Mouse (Mus musculus) lung, postnatal 4 days (tissue): ENCODE data around the gene Ccdc116.
"Not testable (repeated sequence)": the region's sequence is repeated elsewhere in the genome, so short reads cannot be mapped to it uniquely, and the experiment has no call there.

ENCODE experiments used
- DNase-seq, 2 experiments: peaks; one replicate each; pipeline ENCODE4 v3.0.0; 2021

The Ccdc116 gene

DNA sequence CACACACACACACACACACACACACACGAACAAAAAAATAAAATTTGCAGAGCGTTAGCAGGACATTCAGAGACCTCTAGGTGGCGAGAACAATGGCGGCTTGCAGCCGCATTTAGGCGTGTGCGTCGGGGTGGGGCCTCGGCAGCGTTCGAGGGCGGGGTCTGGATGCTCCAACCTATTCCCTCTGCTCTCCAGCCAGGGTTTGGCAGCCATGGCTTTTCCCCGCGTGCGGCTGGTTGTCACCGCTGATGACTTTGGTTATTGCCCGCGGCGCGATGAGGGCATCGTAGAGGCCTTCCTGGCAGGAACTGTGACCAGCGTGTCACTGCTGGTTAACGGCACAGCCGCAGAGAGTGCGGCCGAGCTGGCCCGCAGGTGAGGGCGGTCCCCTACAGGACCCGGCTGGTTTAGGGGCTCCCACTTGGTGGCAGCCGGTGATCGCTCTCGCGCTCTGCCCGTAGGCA, at the start of gene Ccdc116:
Gene Ccdc116, minus strand, starts transcription at position 458 of the 464 bp plus-strand sequence.
- peak; percentile 86 to 87 for DNase-seq

DNA sequence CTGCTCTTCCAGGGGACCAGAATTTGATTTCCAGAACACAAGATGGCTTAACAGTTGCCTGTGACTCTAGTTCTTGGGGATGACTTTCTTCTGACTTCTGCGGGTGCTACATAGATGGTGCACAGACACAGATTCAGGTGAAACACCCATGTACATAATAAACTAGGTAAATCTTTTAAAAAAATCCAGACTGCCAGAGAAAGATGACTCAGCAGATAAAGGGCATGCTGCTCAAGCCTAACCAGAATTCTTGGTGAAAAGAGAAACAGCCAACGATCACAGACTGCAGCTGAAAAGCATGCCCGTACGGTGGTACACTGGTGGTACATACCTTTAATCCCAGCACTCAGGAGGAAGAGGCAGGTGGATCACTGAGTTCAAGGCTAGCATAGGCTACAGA, 46.8 kb upstream of the Ccdc116 start:
- DNase-seq, result no peak

DNA sequence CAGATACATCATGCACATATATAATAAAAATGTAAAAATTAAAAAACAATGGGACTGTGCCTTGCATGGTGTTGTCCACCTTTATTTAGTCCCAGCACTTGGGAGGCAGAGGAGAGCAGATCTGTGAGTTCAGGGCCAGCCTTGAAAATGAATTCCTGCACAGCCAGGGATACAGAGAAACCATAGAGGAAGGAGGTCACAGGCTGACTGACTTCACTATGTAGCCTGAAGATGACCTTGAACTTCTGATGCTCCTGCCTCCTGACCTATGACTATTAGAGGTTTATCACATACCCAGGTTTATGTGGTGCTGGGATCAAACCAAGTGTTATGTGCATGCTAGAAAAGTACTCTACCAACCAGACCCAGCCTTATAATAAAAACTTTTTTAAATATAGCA, 38.4 kb upstream of the Ccdc116 start:
- DNase-seq, result no peak

DNA sequence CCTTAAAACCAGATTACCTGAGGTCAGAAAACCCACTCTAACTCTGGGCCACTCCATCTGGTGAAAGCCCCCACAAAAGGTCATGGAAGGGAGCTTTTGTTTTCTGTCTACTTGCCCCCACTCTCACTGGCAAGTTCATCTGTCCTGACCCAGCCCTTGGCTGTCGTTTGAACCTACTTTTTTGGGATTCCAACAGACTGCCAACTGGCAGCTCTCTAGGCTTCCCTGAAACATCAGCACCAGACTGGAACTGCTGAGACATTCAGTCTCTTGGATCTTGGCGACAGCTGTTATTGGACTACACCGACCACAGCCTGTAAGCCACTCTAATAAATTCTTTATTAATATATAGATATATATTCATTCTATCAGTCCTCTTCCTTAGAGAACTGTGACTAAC, 36.0 kb upstream of the Ccdc116 start:
- DNase-seq, result no peak

DNA sequence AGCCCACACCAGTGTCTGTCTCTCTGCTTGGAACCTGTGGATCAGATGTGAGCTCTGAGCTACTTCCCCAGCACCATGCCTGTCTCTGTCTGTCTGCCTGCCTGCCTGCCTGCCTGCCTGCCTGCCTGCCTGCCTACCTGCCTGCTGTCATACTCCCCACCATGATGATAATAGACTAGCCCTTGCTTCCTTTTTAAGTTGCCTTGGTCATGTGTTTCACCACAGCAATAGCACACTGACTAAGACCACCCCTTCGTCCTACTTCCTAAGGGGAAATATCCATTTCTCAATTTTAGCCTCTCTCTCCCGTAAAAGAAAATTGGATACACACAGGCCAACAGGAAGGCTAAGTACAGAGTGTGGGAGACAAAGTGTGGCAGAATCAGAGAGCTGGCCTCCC, 35.1 kb upstream of the Ccdc116 start:
- no peak for DNase-seq

DNA sequence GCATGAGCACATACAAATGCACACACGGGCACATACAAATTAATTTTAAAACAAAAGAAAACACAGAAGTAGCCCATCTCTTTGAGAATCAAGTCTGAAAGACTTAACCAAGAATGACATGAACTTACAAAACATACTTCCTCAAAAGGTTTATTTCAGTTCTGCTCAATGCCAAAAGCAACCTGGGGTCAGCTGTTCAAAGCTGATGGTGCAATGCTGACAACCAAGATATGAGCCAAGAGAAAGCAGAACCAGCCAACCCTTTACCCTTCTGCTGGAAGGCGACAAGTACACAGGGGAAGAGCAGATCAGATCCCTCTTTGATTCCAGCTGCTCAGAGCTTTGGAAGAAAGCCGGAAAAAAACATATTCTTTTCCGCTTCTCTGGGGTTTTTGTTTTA, 34.4 kb upstream of the Ccdc116 start:
- DNase-seq, result peak; percentile 29 to 50

DNA sequence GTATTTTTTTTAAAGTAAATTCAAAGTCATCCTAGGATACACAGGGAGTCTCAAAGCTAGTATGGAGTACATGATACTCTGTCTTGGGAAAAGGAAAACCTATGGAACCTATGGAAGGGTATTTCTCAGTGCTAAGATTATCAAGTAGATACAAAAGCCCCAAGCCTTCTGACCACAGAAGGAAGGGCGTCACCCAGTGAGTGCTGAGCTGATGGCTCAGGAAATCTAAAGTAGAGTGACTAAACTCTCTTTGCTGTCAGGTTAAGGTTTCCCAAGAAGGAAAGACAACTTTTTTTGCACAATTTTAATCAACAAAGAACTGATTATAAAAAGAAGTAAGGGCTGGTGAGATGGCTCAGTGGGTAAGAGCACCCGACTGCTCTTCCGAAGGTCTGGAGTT, 32.7 kb upstream of the Ccdc116 start:
- no peak for DNase-seq

DNA sequence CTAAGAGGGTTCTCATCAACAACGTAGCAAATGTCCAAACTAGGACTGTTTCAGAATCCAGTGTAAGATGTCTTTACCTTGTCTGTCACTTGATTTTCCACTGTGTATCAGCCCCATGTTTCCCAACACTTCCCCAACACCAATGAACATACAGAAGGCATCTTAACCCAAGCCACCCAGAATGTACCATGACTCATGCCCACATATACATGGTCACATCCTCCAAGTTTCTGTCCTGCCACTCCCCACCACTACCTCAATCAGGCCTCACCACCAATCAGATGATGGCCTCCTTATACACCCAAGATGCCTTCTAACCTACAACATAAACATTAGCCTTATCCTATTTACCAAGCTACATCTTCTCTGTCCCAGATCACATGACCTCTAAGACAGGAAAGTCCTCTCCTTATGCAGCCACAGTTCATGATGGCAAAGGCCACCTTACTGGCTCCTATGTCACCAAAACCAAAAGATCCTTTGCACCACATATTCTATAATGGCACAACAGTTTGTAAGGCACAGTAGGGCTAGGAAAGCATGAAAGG, 30.7 kb upstream of the Ccdc116 start:
- DNase-seq, result no peak

DNA sequence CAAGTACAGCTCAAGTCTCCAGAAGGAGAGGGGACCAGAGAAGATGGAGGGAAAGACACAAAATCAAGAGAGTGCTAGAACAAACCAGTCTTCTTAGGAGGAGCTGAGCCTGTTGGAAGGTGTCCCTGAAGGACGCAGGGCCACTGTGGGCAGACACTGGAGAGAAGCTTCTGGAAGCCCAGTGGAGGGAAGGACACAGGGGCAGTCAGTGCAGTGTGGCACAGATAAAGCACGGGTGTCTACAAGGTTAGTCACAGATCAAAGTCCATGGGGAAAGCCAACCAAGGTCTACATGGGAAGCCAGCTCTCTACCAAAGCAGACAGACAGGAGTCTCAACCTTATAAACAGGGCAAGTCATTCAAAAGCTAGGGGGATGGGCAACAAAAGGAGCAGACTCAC, 28.7 kb upstream of the Ccdc116 start:
- no peak for DNase-seq

DNA sequence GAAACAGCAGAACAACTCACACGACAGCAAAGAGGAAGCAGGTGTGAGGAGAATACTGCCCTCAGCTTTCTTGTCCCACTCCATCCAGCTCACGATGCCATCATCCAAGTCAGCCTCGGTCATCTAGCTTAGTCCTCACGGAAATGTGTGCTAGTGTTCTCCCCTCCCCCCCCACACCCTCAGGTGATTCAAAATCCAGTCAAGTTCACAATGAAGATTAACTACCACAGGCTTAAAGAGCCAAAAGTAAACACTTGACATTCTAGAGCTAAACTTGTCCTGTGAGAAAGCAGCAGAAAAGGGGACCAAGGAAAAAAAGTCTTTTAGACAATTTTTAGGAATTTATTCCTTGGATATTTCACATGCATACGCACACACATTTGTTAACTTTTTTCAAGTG, 21.0 kb upstream of the Ccdc116 start:
- DNase-seq, result no peak

DNA sequence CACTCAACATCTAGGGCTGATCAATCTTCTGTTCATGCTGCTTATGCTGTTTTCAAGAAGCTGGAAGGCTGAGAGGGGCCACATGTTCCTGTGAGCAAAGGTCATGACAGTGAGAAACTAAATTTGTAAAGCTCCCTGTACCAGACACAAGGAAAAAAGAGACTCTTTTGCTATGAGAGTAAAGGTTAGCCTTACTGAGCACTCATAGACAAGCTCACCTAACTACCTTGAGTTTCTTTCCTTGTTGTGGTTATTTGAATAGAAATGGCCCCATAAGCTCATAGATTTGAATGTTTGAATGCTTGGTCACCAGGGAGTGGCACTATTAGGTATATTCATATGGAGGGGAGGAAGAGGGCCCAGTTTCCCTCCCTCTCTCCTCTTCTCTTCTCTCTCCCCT, 20.1 kb upstream of the Ccdc116 start:
- DNase-seq, result no peak

DNA sequence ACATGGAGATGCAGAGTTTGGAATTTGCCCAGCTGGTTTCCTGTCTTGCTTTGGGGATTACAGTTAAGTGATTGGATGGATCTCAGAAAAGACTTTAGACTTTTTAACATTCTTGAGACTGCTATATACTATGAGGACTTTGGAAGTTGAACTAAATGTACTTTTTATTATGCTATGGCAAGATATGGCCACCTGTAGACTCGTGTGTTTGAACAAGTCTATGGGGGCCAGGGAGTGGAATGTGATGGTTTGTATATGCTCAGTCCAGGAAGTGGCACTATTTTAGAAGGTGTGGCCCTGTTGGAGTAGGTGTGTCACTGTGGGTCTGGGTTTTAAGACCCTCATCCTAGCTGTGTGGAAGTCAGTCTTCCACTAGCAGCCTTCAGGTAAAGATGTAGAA, 18.4 kb upstream of the Ccdc116 start:
- not testable (repeated sequence) for DNase-seq

DNA sequence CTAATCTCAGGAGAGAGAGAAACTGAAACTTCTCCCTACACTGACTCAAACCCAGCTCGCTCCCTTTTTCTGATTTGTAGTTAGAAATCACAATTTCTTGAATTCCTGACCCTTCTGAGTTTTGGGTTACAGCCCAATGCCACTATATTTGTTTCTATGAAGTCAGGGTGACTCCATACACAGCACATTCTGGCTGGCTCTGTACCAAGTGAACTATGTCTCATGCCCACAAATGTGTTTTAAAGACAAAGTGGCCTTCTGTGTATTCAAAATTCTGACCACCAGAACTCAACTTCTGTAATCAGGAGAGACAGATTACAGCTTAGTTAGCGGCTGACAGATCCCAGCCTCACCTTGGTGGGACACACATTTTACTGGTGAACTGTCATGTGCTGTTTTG, 7.3 kb upstream of the Ccdc116 start:
- no peak for DNase-seq

DNA sequence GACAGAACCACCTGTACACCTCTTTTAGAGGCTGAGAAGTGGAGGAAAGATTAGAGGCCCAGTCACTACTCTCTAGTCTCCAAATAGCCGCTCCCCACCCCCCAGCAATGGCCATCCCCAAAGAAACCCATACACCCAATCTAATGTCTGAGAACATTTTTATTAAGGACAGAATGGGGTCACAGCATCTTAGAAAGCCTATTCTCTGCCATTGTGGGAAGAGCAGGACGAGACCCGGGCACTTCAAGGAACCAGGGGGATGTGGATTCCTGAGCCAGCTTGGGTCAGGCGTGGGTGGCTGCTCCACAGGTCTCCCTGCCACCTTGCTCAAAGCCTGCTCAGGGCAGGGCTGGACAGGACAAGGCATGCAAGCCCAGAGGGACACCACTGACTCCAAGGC, 4.8 kb upstream of the Ccdc116 start:
- DNase-seq, result no peak

DNA sequence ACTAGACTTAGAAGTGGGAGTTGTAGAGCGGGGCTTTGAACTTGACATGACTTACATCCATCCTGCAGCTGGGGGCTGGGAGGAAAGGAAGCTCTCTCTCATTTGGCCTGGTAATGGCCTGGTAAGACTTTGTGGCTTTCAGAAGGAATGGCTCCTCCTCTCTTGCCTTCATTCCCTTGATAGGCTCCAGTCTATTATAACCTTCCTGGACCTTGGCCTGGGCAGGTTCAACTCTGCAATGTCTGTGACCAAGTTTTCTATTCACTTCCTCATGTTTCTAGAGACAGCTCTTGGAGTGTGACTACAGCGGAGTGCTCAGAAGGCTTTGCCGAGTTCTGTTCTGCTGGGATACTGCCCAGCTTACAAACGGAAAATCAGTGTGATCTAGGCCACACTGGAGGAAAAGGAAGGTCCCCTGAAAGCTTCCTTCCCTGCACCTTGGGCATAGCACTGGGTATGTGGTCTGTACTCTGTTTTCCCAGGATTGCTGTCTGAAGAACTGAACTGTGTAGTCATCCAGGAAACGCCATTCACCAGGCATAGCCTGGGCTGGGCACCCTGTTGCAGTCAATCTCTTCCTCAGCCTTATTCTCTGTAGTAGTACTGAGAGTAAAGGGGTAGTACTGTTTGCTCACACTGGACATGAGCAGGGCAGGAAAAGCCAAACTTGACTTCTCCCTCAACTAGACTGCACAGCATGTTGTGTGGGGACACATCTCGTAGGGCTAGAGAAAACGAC, 3.7 kb upstream of the Ccdc116 start:
- DNase-seq, result no peak

DNA sequence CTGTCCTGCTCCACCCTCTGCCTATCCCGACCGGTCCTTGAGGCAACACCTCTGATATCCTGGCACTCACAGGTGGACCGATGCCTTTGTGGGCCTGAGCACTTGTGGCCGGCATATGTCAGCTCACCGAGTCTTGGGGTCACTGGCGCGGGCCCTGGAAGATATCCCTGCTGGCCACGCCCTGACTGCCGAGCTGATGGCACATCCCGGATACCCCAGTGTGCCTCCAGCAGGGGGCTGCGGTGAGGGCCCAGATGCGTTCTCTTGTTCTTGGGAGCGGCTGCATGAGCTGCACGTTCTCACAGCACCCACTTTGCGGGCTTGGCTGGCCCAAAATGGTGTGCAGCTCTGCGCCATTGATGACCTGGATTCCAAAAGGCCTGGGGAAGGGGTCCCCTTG, 1.1 kb upstream of the Ccdc116 start:
- peak; percentile 51 to 52 for DNase-seq

DNA sequence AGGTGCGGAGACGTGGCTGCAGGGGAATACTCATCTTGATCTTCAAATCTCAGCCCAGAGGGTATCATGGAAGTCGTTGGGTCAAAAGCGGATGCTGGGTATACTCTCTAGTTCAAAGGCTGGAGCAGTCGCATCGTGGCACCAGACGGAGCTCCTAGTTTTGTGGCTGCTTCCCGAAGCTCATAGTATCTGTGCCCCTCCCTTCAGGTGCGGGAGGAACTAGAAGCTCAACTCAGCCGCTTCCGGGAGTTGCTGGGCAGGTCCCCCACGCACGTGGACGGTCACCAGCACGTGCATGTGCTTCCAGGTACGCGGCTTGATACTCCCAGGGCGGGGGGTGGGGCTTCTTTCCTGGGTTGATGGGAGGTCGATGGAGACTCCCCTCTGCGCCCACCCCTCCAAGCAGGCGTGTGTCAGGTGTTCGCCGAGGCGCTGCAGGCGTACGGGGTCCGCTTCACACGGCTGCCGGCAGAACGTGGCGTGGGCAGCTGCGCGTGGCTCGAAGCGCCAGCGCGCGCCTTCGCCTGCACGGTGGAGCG, 431 bp upstream of the Ccdc116 start:
- DNase-seq, result peak in 1 of 2 experiments; percentile 30

DNA sequence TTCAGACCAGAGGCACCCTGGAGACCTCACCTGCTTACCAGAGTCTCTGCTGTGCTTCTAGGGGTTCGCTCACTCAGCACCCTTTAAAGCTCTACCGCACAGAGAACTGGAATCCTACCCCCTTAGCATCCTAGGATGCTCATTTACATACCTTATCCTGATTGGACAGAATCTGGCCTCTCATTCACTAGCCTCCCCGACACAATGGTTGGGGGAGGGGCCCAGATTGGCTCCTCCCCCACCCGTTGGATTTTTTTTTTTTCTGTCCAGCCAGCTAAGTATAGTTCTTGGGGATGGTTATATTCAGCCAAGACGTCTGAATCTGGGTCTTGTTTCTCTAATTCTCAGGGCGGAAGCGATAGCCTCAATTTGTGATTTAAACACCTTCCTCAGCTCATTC, 2.7 kb downstream of the Ccdc116 start, which contains the start of gene Ydjc:
Gene Ydjc, plus strand, starts transcription at position 283 of the 400 bp plus-strand sequence.
- no peak for DNase-seq

DNA sequence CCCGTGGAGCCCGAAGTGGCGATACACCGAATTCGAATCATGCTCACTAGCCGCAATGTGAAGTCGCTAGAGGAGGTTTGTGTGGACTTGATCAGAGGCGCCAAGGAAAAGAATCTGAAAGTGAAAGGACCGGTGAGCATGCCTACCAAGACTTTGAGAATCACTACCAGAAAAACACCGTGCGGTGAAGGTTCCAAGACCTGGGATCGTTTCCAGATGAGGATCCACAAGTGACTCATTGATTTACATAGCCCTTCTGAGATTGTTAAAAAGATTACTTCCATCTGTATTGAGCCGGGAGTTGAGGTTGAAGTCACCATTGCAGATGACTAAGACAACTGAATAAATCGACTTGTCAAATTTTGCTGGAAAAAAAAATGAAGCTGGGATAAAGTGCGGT, 9.7 kb downstream of the Ccdc116 start:
- DNase-seq, result no peak

DNA sequence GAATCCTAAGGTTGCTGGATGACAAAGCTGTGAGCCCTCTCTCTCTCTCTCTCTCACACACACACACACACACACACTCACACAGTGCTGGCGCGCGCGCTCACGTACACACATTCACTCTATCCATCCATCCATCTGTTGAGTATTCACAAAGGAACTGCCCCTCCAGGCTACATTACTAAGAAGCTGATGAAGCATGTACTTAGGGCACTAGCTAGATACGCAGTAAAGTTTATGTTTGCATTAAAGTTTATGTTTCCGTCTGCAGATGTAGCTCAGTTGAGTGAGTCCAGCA, 14.2 kb downstream of the Ccdc116 start:
- no peak for DNase-seq

DNA sequence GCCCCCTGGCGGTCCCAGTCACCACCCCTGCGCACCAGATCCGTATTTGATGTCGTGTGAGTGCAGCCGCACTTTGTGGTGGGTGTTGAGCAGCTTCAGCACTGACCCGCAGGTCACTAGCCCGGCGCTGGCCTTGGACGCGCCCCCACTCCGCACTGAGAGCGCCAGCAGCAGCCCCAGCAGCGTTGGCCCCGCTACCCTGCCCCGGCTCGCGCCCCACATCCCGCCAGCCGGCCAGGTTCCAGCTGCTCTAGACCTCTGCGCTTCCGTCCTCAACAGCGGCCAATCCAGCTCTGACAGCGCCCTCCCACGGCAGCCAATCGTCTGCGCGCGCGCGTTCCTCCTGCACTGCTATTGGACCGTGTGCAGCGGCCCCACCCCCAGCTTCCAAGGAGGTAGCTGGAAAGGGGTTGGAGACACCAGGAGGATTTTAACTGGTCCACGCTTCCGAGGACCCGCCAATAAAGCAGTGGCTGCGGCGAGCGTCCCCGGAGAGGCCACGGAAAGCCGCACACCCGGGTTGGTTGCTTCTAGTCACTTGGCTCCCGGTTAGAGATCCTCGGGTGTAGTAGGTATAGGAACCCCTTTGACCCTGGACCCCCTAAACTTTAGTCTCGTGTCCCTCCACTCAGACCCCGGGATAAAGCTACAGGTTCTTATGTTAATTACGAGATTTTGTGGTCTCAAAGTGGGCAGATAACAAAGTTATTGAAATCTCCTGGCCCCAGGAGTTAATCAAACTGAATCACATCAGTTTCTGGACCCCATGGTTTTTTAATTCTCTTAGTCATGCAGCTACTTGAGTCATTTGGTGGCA, 14.7 kb downstream of the Ccdc116 start, which contains the start of gene Sdf2l1:
Gene Sdf2l1, minus strand, starts transcription at position 295 of the 817 bp plus-strand sequence.
- DNase-seq, result peak; percentile 97 to 98

DNA sequence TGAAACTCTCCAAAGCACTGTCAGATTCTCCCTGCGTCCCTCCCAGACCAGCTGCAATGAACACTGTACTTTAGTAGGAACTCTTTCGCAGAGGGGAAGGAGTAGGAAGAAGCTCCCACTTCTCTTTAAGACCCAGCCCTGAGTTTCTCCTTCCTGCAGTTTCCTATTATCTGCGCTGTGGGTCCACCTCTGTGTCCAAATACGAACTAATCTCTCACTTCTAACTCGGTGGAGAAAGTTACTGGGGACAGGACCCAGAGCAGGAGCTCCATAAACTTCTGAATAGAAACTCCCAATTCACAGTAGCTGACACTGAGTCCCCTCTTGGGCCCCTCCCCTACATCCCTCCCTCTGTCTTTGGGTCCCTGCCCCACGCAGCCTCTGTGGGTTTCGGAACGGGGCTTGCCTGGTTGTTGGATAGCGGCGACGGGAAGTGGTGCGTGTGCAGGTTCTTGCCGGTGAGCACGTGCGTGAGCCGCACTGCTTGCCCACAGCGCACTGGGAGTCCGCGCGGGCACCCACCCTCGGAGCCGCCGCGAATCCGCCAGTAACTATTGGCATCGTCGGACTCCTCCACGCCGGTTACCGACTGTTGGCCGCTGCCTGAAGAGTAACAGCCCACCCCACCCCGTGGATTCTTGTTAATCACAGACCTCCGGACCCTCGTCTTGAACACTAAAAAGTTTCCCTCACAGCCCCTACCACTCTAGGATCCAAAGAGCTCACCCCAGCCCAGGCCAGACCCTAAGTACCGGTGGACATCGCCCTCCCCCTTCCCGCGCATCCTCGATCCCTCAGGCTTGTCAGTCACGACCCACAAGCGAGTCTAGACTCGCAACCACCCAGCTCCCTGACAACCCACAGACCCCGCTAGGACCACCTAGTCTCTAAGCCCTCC, 15.6 kb downstream of the Ccdc116 start:
- no peak for DNase-seq

DNA sequence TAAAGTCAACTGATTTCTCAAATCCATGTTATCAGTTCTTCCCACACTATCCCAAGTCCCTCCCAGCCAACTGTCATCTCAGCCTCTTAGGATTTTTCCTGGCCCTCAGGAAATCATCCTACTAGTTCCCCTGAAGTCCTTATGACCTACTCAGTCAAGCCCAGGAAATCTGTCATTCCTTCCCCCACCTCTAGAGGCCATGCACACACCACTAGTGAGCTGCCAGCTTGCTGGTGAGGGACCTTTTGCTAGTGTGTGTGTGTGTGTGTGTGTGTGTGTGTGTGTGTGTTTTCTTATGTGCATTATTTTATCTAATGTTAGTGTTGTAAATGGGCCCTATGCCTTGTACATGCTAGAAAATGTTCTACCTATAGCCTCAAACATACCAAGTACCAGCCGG, 19.7 kb downstream of the Ccdc116 start:
- DNase-seq, result peak; percentile 44 to 67
